In genomic region chr14:120578352-120579080, GRCm38 (mm10) we compare ENCODE assay signal across 18 mouse cellular contexts.
DNase-seq lines count a peak whose midpoint lies in the region; ATAC-seq and TF ChIP-seq lines count a peak whose summit lies in the region.
"Had no signal": no experiment of that assay in that cellular context is flagged by ENCODE, and none has a peak within 500 bp of the region (broad histone marks: within the 10 kb centered on the region; RNA-seq: fewer than 3 reads in every experiment).

No protein-coding gene starts in this region.

- H3K4me3 ChIP-seq in embryonic facial prominence, embryonic 13.5 days: no peak overlapping the region
- H3K4me3 ChIP-seq in embryonic facial prominence, embryonic 10.5 days: no peak overlapping the region
- H3K4me3 ChIP-seq in intestine, postnatal 0 days (ENCODE audit: low read depth, low read length): no peak overlapping the region
- H3K4me3 ChIP-seq: embryonic facial prominence, embryonic 15.5 days; hindbrain, embryonic 10.5 days had no signal

- H3K36me3 ChIP-seq in embryonic facial prominence, embryonic 13.5 days: no peaks in the 10 kb centered on the region
- no peaks in the 10 kb centered on the region for H3K36me3 ChIP-seq in embryonic facial prominence, embryonic 10.5 days (replicated peaks)
- no peaks in the 10 kb centered on the region for H3K36me3 ChIP-seq in intestine, postnatal 0 days (ENCODE audit: control insufficient read depth, insufficient read depth)
- H3K36me3 ChIP-seq: embryonic facial prominence, embryonic 15.5 days; hindbrain, embryonic 10.5 days had no signal

- no peaks in the 10 kb centered on the region for H3K27me3 ChIP-seq in embryonic facial prominence, embryonic 13.5 days
- no peaks in the 10 kb centered on the region for H3K27me3 ChIP-seq in embryonic facial prominence, embryonic 10.5 days (replicated peaks; ENCODE audit: low read depth, poor library complexity, severe bottlenecking)
- H3K27me3 ChIP-seq in intestine, postnatal 0 days (replicated peaks; ENCODE audit: control insufficient read depth, insufficient read depth, low read length): no peaks in the 10 kb centered on the region
- H3K27me3 ChIP-seq: embryonic facial prominence, embryonic 15.5 days had no signal

- 58% methylated on average over 11 of the region's 11 CpGs for WGBS in embryonic facial prominence, embryonic 13.5 days
- WGBS in embryonic facial prominence, embryonic 10.5 days: 87% methylated on average over 11 of the region's 11 CpGs
- 84% methylated on average over 11 of the region's 11 CpGs for WGBS in intestine, postnatal 0 days

- TF ChIP-seq CTCF in intestine, postnatal 0 days (IDR thresholded peaks at IDR 0.05; ENCODE audit: low read depth): no peak

- peaks cover 3% of the 10 kb centered on the region; the same call in 1 of the 2 replicates for H3K4me1 ChIP-seq in embryonic facial prominence, embryonic 13.5 days
- no peaks in the 10 kb centered on the region for H3K4me1 ChIP-seq in embryonic facial prominence, embryonic 10.5 days
- no peaks in the 10 kb centered on the region for H3K4me1 ChIP-seq in intestine, postnatal 0 days (replicated peaks; ENCODE audit: control insufficient read depth, insufficient read depth, low read length)
- H3K4me1 ChIP-seq: embryonic facial prominence, embryonic 15.5 days; hindbrain, embryonic 10.5 days had no signal

- H3K9ac ChIP-seq in embryonic facial prominence, embryonic 13.5 days: no peak overlapping the region
- no peak overlapping the region for H3K9ac ChIP-seq in intestine, postnatal 0 days (ENCODE audit: low read depth, low read length)
- H3K9ac ChIP-seq: embryonic facial prominence, embryonic 15.5 days; liver, embryonic 14.5 days had no signal

- H3K4me2 ChIP-seq in embryonic facial prominence, embryonic 13.5 days: no peak overlapping the region
- H3K4me2 ChIP-seq in intestine, postnatal 0 days (replicated peaks; ENCODE audit: low read depth): no peak overlapping the region
- H3K4me2 ChIP-seq: embryonic facial prominence, embryonic 15.5 days; heart, embryonic 11.5 days had no signal

- no peaks in the 10 kb centered on the region for H3K9me3 ChIP-seq in embryonic facial prominence, embryonic 13.5 days
- no peaks in the 10 kb centered on the region for H3K9me3 ChIP-seq in embryonic facial prominence, embryonic 10.5 days
- H3K9me3 ChIP-seq in intestine, postnatal 0 days (ENCODE audit: control insufficient read depth): no peaks in the 10 kb centered on the region
- H3K9me3 ChIP-seq: embryonic facial prominence, embryonic 15.5 days; hindbrain, embryonic 10.5 days had no signal

- no peak for ATAC-seq in embryonic facial prominence, embryonic 13.5 days (ENCODE audit: insufficient number of reproducible peaks, insufficient read depth, low FRiP score, low TSS enrichment, low read depth)
- no peak for ATAC-seq in megakaryocyte-erythroid progenitor cell, adult 5-6 weeks (replicated peaks; ENCODE audit: low FRiP score, low TSS enrichment, poor library complexity, severe bottlenecking)
- no peak for ATAC-seq in intestine, postnatal 0 days

- 0 out of 2 replicates have a peak overlapping the region, but pooled peaks have one; percentile 24 for H3K27ac ChIP-seq in embryonic facial prominence, embryonic 13.5 days
- no peak overlapping the region for H3K27ac ChIP-seq in embryonic facial prominence, embryonic 10.5 days (replicated peaks)
- H3K27ac ChIP-seq in intestine, postnatal 0 days (ENCODE audit: low read depth, low read length): no peak overlapping the region
- H3K27ac ChIP-seq: embryonic facial prominence, embryonic 15.5 days; hindbrain, embryonic 10.5 days; liver, embryonic 14.5 days had no signal

- no peak for DNase-seq in embryonic facial prominence, embryonic 10.5 days (ENCODE audit: low spot score)
- DNase-seq in frontal cortex, postnatal 36 days (ENCODE audit: low spot score in 2 of 2): peak; percentile 40 to 75
- peak; percentile 21 to 40 for DNase-seq in left cerebral cortex, adult 18-20 months (ENCODE audit: low spot score in 2 of 2)
- DNase-seq in right cerebral cortex, postnatal 36 days (ENCODE audit: low spot score in 2 of 2): peak; percentile 28 to 54
- DNase-seq in testis, postnatal 14 days (ENCODE audit: low spot score): no peak
- DNase-seq: adrenal gland, adult 2 months; cerebellum, postnatal 14 days; gastrocnemius, postnatal 10 days; kidney, adult 8-10 months; lung, postnatal 4 days; midbrain, embryonic 14.5 days had no signal

Comparison
In these comparisons a context has a peak if more than half of its experiments do, and no peak if none do; other contexts are left out.
1. DNase-seq: peak in frontal cortex, postnatal 36 days (2 of 2), left cerebral cortex, adult 18-20 months (2 of 2) and right cerebral cortex, postnatal 36 days (2 of 2); none in embryonic facial prominence, embryonic 10.5 days (single experiment) and testis, postnatal 14 days (single experiment).